Mouse (Mus musculus) heart, embryonic 15.5 days (tissue): ENCODE measurements around the gene Cnot6. TPM values are rescaled to one million over a fixed set of nuclear protein-coding genes. Genes with fewer than 3 reads are reported as not detected.

ENCODE experiments used
- ATAC-seq: fragments of 200-750 bp; cut with Nextera tagmentation; replicated peaks from 2 replicates; pipeline ENCODE4 v1.8.0; 2017; ENCODE audit warnings: low read depth, moderate TSS enrichment; ENCODE audit not compliant: insufficient number of reproducible peaks, insufficient read depth, low FRiP score
- H3K27ac ChIP-seq: fragments of 300-500 bp; sonication (generic); 2 replicates; pipeline ENCODE4 v1.5.1; 2015; ENCODE audit warnings: mild to moderate bottlenecking, inconsistent platforms
- H3K27me3 ChIP-seq: fragments of 300-500 bp; sonication (generic); 2 replicates; pipeline ENCODE4 v1.6.1; 2015; ENCODE audit warnings: inconsistent platforms
- H3K36me3 ChIP-seq: fragments of 300-500 bp; sonication (generic); 2 replicates; pipeline ENCODE4 v1.6.1; 2015; ENCODE audit warnings: mild to moderate bottlenecking, inconsistent platforms
- H3K4me1 ChIP-seq: fragments of 300-500 bp; sonication (generic); replicated peaks from 2 replicates; pipeline ENCODE4 v1.6.1; 2015; ENCODE audit warnings: inconsistent platforms
- H3K4me2 ChIP-seq: fragments of 300-500 bp; sonication (generic); 2 replicates; pipeline ENCODE4 v1.6.1; 2015; ENCODE audit warnings: inconsistent platforms, mild to moderate bottlenecking, moderate library complexity
- H3K4me3 ChIP-seq: fragments of 300-500 bp; sonication (generic); 2 replicates; pipeline ENCODE4 v1.5.1; 2015; ENCODE audit warnings: mild to moderate bottlenecking, inconsistent platforms
- H3K9ac ChIP-seq: fragments of 300-500 bp; sonication (generic); 2 replicates; pipeline ENCODE4 v1.6.1; 2015; ENCODE audit warnings: mild to moderate bottlenecking, inconsistent platforms
- H3K9me3 ChIP-seq: fragments of 300-500 bp; sonication (generic); replicated peaks from 2 replicates; pipeline ENCODE4 v1.6.1; 2016; ENCODE audit warnings: inconsistent platforms
- WGBS: fragments of 180-500 bp; shearing (Covaris S2); methylation state at CpG from one replicate; pipeline ENCODE4 v1.1.7; 2015; ENCODE audit warnings: mixed read lengths; 5-methylcytosine and 5-hydroxymethylcytosine counted together
- polyA plus RNA-seq: library from polyadenylated mRNA; unstranded; fragments of >200 nt; fragmentation: Nextera tagmentation; extraction: Ambion mirVana; gene quantifications from 2 replicates; pipeline ENCODE4 v1.2.1, GENCODE M21; 2015

Cnot6 gene
- polyA plus RNA-seq, 1 experiment from 2014 or later: 35.8 TPM

DNA sequence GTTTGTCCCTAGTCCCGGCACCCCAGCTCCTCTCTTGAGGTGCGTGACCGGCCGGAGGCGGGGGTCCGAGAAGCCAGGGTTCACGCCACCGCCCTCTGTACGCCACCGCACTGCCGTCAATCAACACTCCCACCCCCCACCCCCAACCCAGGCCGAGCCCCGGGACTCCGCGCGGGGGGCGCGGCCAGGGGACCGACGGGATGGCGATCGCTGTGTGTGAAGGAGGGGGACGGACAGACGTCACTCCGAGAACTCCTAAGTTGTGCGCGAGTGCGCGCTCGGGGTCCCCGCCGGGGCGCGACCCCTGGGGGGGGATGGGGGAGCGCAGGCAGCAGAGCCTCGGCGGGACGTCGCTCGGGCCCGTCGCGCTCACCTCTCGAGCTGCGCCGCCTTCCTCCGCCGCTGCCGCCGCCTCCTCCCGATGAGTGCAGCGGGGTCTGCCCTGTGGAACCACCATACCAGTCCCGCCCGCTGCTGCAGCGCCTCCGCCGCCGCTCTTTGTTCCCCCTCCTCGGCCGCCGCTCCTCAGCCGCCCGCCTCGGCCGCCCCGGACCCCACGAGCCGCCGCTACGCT, 455 bp downstream of the Cnot6 start:
- WGBS: under 1% methylated on average over 50 of the region's 70 CpGs

DNA sequence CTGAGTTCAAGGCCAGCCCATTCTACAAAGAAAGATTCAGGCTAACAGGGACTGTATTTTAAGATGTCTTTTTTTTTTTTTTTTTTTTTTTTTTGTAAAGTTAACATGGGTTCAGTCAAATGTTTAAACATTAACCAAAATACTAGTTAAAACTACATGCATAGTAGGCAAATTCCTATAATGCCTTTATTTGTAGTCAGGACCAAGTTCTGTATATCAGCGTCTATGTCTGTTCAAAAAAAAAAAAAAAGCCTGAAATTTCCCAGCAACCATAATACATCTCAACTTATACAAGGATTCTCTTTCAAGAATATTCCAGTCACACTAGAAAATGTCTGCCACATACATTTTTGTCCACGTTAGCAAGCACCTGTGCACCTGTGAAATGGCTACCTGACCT, 1.9 kb downstream of the Cnot6 start:
- WGBS: 64% methylated on average over 2 of the region's 2 CpGs
- Histone ChIP-seq H3K4me3 (peak overlapping the region; percentile 98), H3K27me3 (no peaks in the 10 kb centered on the region), H3K4me2 (peak overlapping the region; percentile 67), H3K36me3 (peaks cover 5% of the 10 kb centered on the region), H3K9ac (peak overlapping the region; percentile 99; the same call in 1 of the 2 replicates), H3K27ac (no peak overlapping the region), H3K9me3 (no peaks in the 10 kb centered on the region), H3K4me1 (peaks cover 35% of the 10 kb centered on the region)
- ATAC-seq: no peak

More for the DNA sequence above, 455 bp downstream of the Cnot6 start:
- Histone ChIP-seq H3K9ac (peak overlapping the region; percentile 99), H3K4me2 (peak overlapping the region; percentile 67), H3K4me1 (peaks cover 33% of the 10 kb centered on the region), H3K36me3 (no peaks in the 10 kb centered on the region), H3K9me3 (no peaks in the 10 kb centered on the region), H3K4me3 (peak overlapping the region; percentile 98), H3K27me3 (no peaks in the 10 kb centered on the region), H3K27ac (peak overlapping the region; percentile 96)
- ATAC-seq: peak; percentile 48

DNA sequence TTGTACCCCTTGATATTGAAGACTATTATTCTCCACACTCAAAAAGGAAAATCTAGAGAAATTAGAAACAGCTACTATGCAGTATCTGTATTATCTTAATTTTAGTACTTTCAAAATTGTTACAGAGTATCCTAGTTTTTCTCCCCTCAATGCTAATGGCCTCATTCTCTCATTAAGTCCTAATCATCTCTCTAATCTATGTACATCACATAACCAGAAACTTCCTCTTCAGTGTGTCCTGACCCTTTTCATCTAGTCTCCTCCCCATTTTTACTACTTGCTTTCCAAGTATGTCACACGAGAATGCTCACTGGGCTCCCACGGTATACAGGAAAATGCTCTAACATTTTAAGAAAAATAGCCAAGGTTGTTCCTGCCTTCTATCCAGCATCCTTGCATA, 4.7 kb downstream of the Cnot6 start:
- Histone ChIP-seq H3K9me3 (no peaks in the 10 kb centered on the region), H3K4me3 (no peak overlapping the region), H3K36me3 (peaks cover 10% of the 10 kb centered on the region), H3K4me1 (peaks cover 26% of the 10 kb centered on the region), H3K9ac (no peak overlapping the region), H3K27me3 (no peaks in the 10 kb centered on the region), H3K27ac (no peak overlapping the region), H3K4me2 (no peak overlapping the region)
- no peak for ATAC-seq
- 67% methylated on average over 2 of the region's 2 CpGs for WGBS

DNA sequence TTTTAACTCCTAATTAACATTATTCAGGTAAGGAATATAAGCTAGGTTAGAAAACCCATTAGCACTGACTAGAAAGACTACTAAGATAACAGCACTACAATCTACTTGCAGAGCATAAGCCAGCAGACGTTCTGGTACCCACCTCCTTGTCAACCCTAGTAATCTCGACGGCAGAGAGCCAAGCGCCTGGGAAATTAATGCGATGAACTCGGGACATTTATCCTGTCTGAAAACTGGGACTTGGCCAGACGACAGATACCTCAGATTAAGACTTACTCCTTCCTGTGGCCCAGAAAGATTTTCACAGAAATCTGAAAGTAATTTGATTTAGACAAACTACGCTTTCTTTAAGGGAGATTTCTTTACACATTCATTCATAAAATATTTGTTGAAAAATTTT, 7.7 kb downstream of the Cnot6 start:
- Histone ChIP-seq H3K9me3 (no peaks in the 10 kb centered on the region), H3K27ac (no peak overlapping the region), H3K4me3 (no peak overlapping the region), H3K36me3 (peaks cover 27% of the 10 kb centered on the region), H3K27me3 (no peaks in the 10 kb centered on the region), H3K4me2 (no peak overlapping the region), H3K9ac (no peak overlapping the region), H3K4me1 (peaks cover 17% of the 10 kb centered on the region)
- ATAC-seq: no peak
- WGBS: 61% methylated on average over 8 of the region's 8 CpGs

DNA sequence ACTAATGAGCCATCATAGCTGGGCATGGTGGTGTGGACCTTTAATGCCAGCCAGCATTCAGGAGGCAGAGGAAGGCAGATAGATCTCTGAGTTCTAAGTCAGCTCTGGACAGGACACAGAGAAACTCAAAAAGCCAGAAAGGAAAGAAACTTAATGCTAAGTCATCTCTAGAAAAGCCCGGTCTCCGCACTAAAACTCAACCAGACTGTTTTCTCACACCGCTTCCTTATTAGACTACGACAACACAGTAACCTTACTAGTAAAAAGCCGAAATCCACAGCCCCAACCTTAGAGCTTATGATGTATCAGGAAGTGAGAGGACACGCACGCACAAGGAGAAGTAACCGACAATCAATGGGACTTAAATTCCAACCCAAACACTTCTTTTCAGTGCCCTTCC, 10.5 kb downstream of the Cnot6 start:
- 94% methylated on average over 8 of the region's 8 CpGs for WGBS
- H3K36me3 ChIP-seq: peaks cover 44% of the 10 kb centered on the region

DNA sequence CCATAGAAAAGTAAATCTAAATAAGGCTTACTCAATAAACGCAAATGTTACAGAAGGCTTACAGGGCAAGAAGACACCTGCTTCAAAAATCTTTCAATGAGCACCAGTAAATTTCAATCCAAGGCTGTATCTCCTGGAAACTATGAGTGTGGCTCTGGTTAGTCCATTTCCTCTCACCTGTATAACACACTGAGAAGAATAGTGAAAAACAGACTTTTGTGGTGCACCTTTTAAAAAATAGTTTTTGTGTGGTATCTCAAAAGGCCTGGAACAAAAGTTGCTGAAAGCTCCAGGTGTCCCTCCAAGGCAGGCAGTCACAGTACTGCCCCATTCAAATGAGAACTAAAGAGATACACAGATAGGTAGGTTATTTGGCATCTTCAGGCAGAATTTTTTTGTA, 13.4 kb downstream of the Cnot6 start:
- Histone ChIP-seq H3K27me3 (no peaks in the 10 kb centered on the region), H3K4me1 (0 out of 2 replicates have a peak, but pooled peaks cover 4% of the 10 kb centered on the region), H3K36me3 (peaks cover 39% of the 10 kb centered on the region), H3K9ac (no peak overlapping the region), H3K4me3 (no peak overlapping the region), H3K9me3 (no peaks in the 10 kb centered on the region), H3K4me2 (no peak overlapping the region), H3K27ac (no peak overlapping the region)
- ATAC-seq: no peak
- 94% methylated on average over 1 of the region's 1 CpGs for WGBS

More for the DNA sequence above, 10.5 kb downstream of the Cnot6 start:
- Histone ChIP-seq H3K9ac (no peak overlapping the region), H3K4me1 (peaks cover 4% of the 10 kb centered on the region; the same call in 1 of the 2 replicates), H3K4me3 (no peak overlapping the region), H3K27ac (no peak overlapping the region), H3K9me3 (no peaks in the 10 kb centered on the region), H3K4me2 (no peak overlapping the region), H3K27me3 (no peaks in the 10 kb centered on the region)
- ATAC-seq: no peak

DNA sequence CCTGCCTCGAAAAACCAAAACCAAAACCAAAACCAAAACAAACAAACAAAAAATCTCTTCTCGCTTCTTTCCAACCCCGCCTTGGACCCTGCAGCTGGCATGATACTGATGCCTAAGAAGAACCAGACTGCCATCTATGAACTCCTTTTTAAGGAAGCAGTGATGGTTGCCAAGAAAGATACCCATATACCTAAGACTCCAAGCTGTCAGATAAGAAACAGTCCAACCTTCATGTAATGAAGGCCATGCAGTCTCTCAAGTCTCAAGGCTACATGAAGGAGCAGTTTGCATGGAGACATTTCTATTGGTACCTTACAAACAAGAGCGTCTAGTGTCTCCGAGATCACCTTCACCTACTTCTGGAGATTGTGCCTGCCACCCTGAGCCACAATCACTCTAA, 14.7 kb downstream of the Cnot6 start:
- Histone ChIP-seq H3K4me1 (0 out of 2 replicates have a peak, but pooled peaks cover 4% of the 10 kb centered on the region), H3K9ac (no peak overlapping the region), H3K27ac (no peak overlapping the region), H3K9me3 (no peaks in the 10 kb centered on the region), H3K27me3 (no peaks in the 10 kb centered on the region), H3K36me3 (peaks cover 38% of the 10 kb centered on the region), H3K4me3 (no peak overlapping the region), H3K4me2 (no peak overlapping the region)
- 91% methylated on average over 5 of the region's 5 CpGs for WGBS
- ATAC-seq: no peak

DNA sequence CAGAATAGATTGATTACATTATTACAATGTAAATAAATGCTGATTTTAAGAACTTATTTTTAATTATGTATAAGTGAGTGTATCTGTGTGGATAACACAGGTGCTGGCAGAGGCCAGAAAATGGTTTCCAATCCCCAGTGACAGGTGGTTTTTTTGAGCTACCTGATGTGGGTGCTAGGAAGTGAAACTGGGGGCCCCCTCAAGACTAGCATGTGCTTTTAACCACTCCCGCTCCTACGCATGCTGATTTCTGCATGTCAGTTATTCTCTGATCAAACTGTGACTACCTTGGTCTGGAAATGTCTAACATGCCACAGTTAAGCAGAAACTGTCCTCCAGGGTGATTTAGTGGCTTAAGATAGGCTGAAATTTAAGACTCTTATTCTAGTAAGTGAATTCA, 16.1 kb downstream of the Cnot6 start:
- ATAC-seq: no peak
- Histone ChIP-seq H3K4me1 (0 out of 2 replicates have a peak, but pooled peaks cover 4% of the 10 kb centered on the region), H3K4me2 (no peak overlapping the region), H3K36me3 (peaks cover 28% of the 10 kb centered on the region), H3K4me3 (no peak overlapping the region), H3K9me3 (no peaks in the 10 kb centered on the region), H3K27me3 (no peaks in the 10 kb centered on the region), H3K27ac (no peak overlapping the region), H3K9ac (no peak overlapping the region)
- 71% methylated on average over 2 of the region's 2 CpGs for WGBS

DNA sequence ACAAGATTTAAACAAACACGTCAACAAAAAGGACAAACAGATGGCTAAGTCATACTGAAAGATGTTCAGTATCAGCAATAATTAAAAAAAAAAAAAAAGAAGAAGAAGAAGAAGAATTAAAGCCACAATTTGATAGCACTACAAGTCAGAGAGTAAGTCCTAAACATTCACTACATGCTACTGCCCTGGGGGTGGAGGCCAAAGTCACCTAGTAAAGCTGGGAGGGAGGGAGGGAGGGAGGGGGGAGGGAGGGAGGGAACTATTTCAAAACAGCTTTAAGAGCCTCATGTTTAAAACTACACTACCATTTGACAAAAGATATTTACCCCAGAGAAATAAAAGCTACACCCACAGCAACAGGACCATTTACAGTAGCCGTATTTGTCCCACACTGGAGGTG, 16.8 kb downstream of the Cnot6 start:
- Histone ChIP-seq H3K4me1 (0 out of 2 replicates have a peak, but pooled peaks cover 5% of the 10 kb centered on the region), H3K9me3 (no peaks in the 10 kb centered on the region), H3K4me3 (no peak overlapping the region), H3K9ac (no peak overlapping the region), H3K36me3 (peaks cover 23% of the 10 kb centered on the region), H3K4me2 (no peak overlapping the region), H3K27ac (no peak overlapping the region), H3K27me3 (no peaks in the 10 kb centered on the region)
- ATAC-seq: no peak
- 97% methylated on average over 2 of the region's 2 CpGs for WGBS

DNA sequence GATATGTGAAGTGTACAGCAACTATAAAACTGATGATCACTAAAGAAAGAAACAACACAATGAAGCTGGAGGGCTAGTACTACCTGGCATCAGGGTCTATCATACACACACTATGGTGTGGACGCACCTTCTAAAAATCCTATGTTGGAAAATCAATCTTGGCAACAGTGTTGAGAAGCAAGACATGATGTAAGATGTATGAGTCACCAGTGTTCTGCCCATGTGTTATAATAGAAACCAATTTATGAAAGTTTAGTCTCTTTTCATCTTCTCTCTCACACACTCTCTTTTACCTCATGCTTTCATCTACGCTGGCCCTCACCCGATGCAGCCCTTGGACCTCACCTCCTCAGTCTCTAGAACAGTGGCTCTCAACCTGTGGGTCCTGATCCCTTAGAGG, 17.5 kb downstream of the Cnot6 start:
- 0 out of 2 replicates have a peak, but pooled peaks cover 9% of the 10 kb centered on the region for H3K4me1 ChIP-seq
- H3K36me3 ChIP-seq: peaks cover 29% of the 10 kb centered on the region
- H3K27ac ChIP-seq: no peak overlapping the region
- H3K27me3 ChIP-seq: no peaks in the 10 kb centered on the region
- no peak overlapping the region for H3K4me2 ChIP-seq
- H3K4me3 ChIP-seq: no peak overlapping the region
- no peak for ATAC-seq
- H3K9me3 ChIP-seq: no peaks in the 10 kb centered on the region
- 91% methylated on average over 3 of the region's 3 CpGs for WGBS
- H3K9ac ChIP-seq: no peak overlapping the region

DNA sequence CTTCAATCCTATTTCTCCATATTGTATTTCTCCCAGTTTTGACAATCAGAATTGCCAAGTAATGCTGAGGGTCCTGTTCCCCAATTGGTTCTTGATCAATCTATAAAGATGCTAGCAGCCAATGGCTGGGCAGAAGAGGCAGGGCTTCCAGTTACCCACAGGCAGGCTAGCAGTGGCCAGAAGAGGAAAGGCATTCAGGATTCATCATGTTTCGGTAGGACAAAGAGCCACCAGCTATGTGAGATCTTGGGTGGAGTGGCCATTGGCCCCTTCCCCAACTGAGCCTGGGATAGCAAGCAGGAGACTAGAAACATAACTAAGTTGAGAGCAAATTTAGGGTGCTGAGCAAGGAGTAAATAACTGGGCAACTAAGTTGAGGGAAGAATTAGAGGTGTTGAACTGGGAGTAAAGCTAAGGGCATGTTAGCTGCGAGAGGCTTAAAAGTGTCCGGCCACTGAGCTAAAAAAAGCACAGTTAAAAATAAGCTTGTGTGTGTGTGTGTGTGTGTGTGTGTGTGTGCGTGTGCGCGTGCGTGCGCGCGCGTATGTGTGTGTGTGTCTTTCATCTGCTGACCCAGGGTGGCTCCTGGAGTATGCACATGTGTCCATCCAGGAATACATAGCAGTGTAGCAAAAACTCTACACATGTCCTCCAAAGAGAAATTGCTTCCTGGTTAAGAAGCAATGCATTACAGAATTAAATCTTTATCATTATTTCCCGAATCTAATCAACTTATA, 28.1 kb downstream of the Cnot6 start:
- Histone ChIP-seq H3K9me3 (no peaks in the 10 kb centered on the region), H3K9ac (no peak overlapping the region), H3K27me3 (no peaks in the 10 kb centered on the region), H3K36me3 (peaks cover 63% of the 10 kb centered on the region), H3K4me3 (no peak overlapping the region), H3K27ac (peak overlapping the region; percentile 91), H3K4me2 (peak overlapping the region; percentile 29), H3K4me1 (peaks cover 5% of the 10 kb centered on the region)
- 58% methylated on average over 12 of the region's 12 CpGs for WGBS
- ATAC-seq: peak; percentile 72

DNA sequence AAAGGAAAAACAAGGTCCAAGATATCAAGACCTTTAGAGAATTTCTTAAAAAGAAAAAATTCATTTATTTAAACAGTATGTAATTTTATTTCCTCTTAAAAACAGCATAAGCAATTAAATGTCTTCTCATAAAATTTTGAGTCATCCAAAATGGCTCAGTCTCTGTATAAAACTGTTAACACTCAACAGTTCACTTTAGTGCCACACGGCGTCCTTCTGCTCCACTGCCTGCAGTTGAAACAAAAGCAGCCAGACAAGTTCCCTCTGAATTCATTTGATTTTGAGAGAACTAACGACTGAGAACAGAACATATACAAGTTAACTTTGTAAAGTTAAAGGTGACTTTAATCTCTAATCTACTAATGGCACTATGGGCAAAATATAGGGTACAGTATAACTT, 39.1 kb downstream of the Cnot6 start:
- Histone ChIP-seq H3K9ac (no peak overlapping the region), H3K27me3 (no peaks in the 10 kb centered on the region), H3K4me1 (no peaks in the 10 kb centered on the region), H3K9me3 (no peaks in the 10 kb centered on the region), H3K4me2 (no peak overlapping the region), H3K27ac (no peak overlapping the region), H3K4me3 (no peak overlapping the region), H3K36me3 (peaks cover 58% of the 10 kb centered on the region)
- no peak for ATAC-seq
- 74% methylated on average over 3 of the region's 3 CpGs for WGBS
